Mouse (Mus musculus): ENCODE results near the gene Cenpf.

- TF ChIP-seq POLR2A (IDR thresholded peaks at IDR 0.05; ENCODE audit: borderline replicate concordance, extremely low read depth, insufficient read depth, insufficient read length, poor library complexity, severe bottlenecking), result no peak
- TF ChIP-seq CTCF (IDR thresholded peaks at IDR 0.05; ENCODE audit: borderline replicate concordance, extremely low read depth, insufficient read depth, insufficient read length), result no peak
Observed at GRCm38 (mm10) chr1:189689050-189689833, 1.4 kb upstream of the Cenpf start.
